10 mouse cellular contexts compared by ENCODE assay signal in genomic region chr8:120152636-120153035, GRCm38 (mm10). TPM values are rescaled to one million over a fixed set of nuclear protein-coding genes. Genes with fewer than 3 reads are reported as not detected.
DNase-seq lines count a peak whose midpoint lies in the region; ATAC-seq and TF ChIP-seq lines count a peak whose summit lies in the region.
"Had no signal": no experiment of that assay in that cellular context is flagged by ENCODE, and none has a peak within 500 bp of the region (broad histone marks: within the 10 kb centered on the region; RNA-seq: fewer than 3 reads in every experiment).

No protein-coding gene starts in this region.

- 47% methylated on average over 7 of the region's 7 CpGs for WGBS in midbrain, postnatal 0 days
- 68% methylated on average over 7 of the region's 7 CpGs for WGBS in midbrain, embryonic 13.5 days
- 61% methylated on average over 7 of the region's 7 CpGs for WGBS in limb, embryonic 10.5 days

- H3K27ac ChIP-seq in midbrain, postnatal 0 days (ENCODE audit: low read depth, low read length), result no peak overlapping the region
- no peak overlapping the region; the same call in 1 of the 2 replicates for H3K27ac ChIP-seq in midbrain, embryonic 13.5 days
- H3K27ac ChIP-seq in limb, embryonic 10.5 days, result peak overlapping the region; percentile 76

- peak; percentile 77 to 81 for DNase-seq in cerebellum, postnatal 10 days
- no peak for DNase-seq in cerebellum, adult 9-10 months
- DNase-seq in midbrain, postnatal 0 days (ENCODE audit: low spot score), result peak; percentile 51
- no peak for DNase-seq in limb, embryonic 10.5 days (ENCODE audit: low spot score)
- DNase-seq in adipocyte (ENCODE audit: low spot score), result no peak
- no peak for DNase-seq in kidney, postnatal 25 days

- no peak for ATAC-seq in midbrain, postnatal 0 days (ENCODE audit: low FRiP score)
- no peak for ATAC-seq in midbrain, embryonic 13.5 days

- no peak overlapping the region for H3K4me2 ChIP-seq in midbrain, postnatal 0 days (ENCODE audit: low read depth, low read length, poor library complexity, severe bottlenecking)
- no peak overlapping the region for H3K4me2 ChIP-seq in midbrain, embryonic 13.5 days (replicated peaks)

- H3K9me3 ChIP-seq in midbrain, postnatal 0 days (ENCODE audit: low read length), result no peaks in the 10 kb centered on the region
- H3K9me3 ChIP-seq in midbrain, embryonic 13.5 days, result no peaks in the 10 kb centered on the region
- no peaks in the 10 kb centered on the region for H3K9me3 ChIP-seq in limb, embryonic 10.5 days (replicated peaks)
- H3K9me3 ChIP-seq in megakaryocyte, embryonic 14.5 days, result no peaks in the 10 kb centered on the region

- peaks cover 42% of the 10 kb centered on the region for H3K36me3 ChIP-seq in midbrain, postnatal 0 days (ENCODE audit: insufficient read depth, low read length)
- peaks cover 25% of the 10 kb centered on the region for H3K36me3 ChIP-seq in midbrain, embryonic 13.5 days
- no peaks in the 10 kb centered on the region for H3K36me3 ChIP-seq in limb, embryonic 10.5 days
- H3K36me3 ChIP-seq in megakaryocyte, embryonic 14.5 days (replicated peaks; ENCODE audit: low read length), result peaks cover 25% of the 10 kb centered on the region

- TF ChIP-seq CTCF in midbrain, postnatal 0 days (IDR thresholded peaks at IDR 0.05), result no peak

- H3K9ac ChIP-seq in midbrain, postnatal 0 days (replicated peaks; ENCODE audit: low read length, poor library complexity, severe bottlenecking), result no peak overlapping the region
- H3K9ac ChIP-seq in midbrain, embryonic 13.5 days (replicated peaks), result no peak overlapping the region

- no peaks in the 10 kb centered on the region for H3K27me3 ChIP-seq in midbrain, postnatal 0 days (ENCODE audit: insufficient read depth, low read length)
- H3K27me3 ChIP-seq in midbrain, embryonic 13.5 days, result peaks cover 6% of the 10 kb centered on the region; the same call in 1 of the 2 replicates
- 0 out of 2 replicates have a peak, but pooled peaks cover 4% of the 10 kb centered on the region for H3K27me3 ChIP-seq in limb, embryonic 10.5 days (ENCODE audit: low read depth, poor library complexity, severe bottlenecking)
- H3K27me3 ChIP-seq in megakaryocyte, embryonic 14.5 days (replicated peaks), result peaks cover 51% of the 10 kb centered on the region

- H3K4me3 ChIP-seq in midbrain, postnatal 0 days (ENCODE audit: low read depth, low read length), result no peak overlapping the region
- no peak overlapping the region for H3K4me3 ChIP-seq in midbrain, embryonic 13.5 days (replicated peaks)
- H3K4me3 ChIP-seq in limb, embryonic 10.5 days, result no peak overlapping the region
- H3K4me3 ChIP-seq in megakaryocyte, embryonic 14.5 days (replicated peaks), result peak overlapping the region; percentile 80

- no peaks in the 10 kb centered on the region for H3K4me1 ChIP-seq in midbrain, postnatal 0 days (ENCODE audit: insufficient read depth, low read length)
- H3K4me1 ChIP-seq in midbrain, embryonic 13.5 days (replicated peaks), result peaks cover 21% of the 10 kb centered on the region
- peaks cover 65% of the 10 kb centered on the region for H3K4me1 ChIP-seq in limb, embryonic 10.5 days
- peaks cover 55% of the 10 kb centered on the region for H3K4me1 ChIP-seq in megakaryocyte, embryonic 14.5 days

RNA-seq across cellular contexts. Expression of gene Fam92b, which starts 24.6 kb away (rescaled TPM):
- total RNA-seq in midbrain, postnatal 0 days (2014; rRNA removed), result 1.0 and 2.0 TPM in 2 replicates
- polyA plus RNA-seq in midbrain, postnatal 0 days (2015; fragmentation: Nextera tagmentation; extraction: Ambion mirVana), result 1.7 and 2.4 TPM in 2 replicates
- polyA plus RNA-seq in midbrain, embryonic 13.5 days (2015; fragmentation: Nextera tagmentation; extraction: Ambion mirVana), result 2.3 and 2.4 TPM in 2 replicates
- 0.16 TPM in 1 of 2 replicates, not detected in the other for polyA plus RNA-seq in limb, embryonic 10.5 days (2016; fragmentation: Nextera tagmentation; extraction: Ambion mirVana)
- not detected in 2 replicates for polyA plus RNA-seq in megakaryocyte, embryonic 14.5 days (2012; ENCODE audit: insufficient read depth, low replicate concordance)
- total RNA-seq: CH12.LX had no signal
- polyA plus RNA-seq: spleen, adult 2 months had no signal

RNA-seq across cellular contexts. Expression of gene 6430548M08Rik, which starts 38.7 kb away (rescaled TPM):
- 69.7 and 71.1 TPM in 2 replicates for total RNA-seq in midbrain, postnatal 0 days (2014; rRNA removed)
- 38.3 and 40.5 TPM in 2 replicates for polyA plus RNA-seq in midbrain, postnatal 0 days (2015; fragmentation: Nextera tagmentation; extraction: Ambion mirVana)
- polyA plus RNA-seq in midbrain, embryonic 13.5 days (2015; fragmentation: Nextera tagmentation; extraction: Ambion mirVana), result 23.1 and 23.3 TPM in 2 replicates
- polyA plus RNA-seq in limb, embryonic 10.5 days (2016; fragmentation: Nextera tagmentation; extraction: Ambion mirVana), result 1.7 and 2.2 TPM in 2 replicates
- 2.4 and 4.1 TPM in 2 replicates for polyA plus RNA-seq in megakaryocyte, embryonic 14.5 days (2012; ENCODE audit: insufficient read depth, low replicate concordance)

RNA-seq across cellular contexts. Expression of gene Zdhhc7, which starts 51.4 kb away (rescaled TPM):
- total RNA-seq in midbrain, postnatal 0 days (2014; rRNA removed), result 34.1 and 40.8 TPM in 2 replicates
- polyA plus RNA-seq in midbrain, postnatal 0 days (2015; fragmentation: Nextera tagmentation; extraction: Ambion mirVana), result 23.9 and 24.6 TPM in 2 replicates
- 28.3 and 30.2 TPM in 2 replicates for polyA plus RNA-seq in midbrain, embryonic 13.5 days (2015; fragmentation: Nextera tagmentation; extraction: Ambion mirVana)
- polyA plus RNA-seq in limb, embryonic 10.5 days (2016; fragmentation: Nextera tagmentation; extraction: Ambion mirVana), result 32.4 and 34.8 TPM in 2 replicates
- 29.1 and 34.2 TPM in 2 replicates for polyA plus RNA-seq in megakaryocyte, embryonic 14.5 days (2012; ENCODE audit: insufficient read depth, low replicate concordance)

Comparison
In these comparisons a context has a peak if more than half of its experiments do, and no peak if none do; other contexts are left out.
1. DNase-seq: peak in cerebellum, postnatal 10 days (2 of 2) and midbrain, postnatal 0 days (single experiment); none in cerebellum, adult 9-10 months (single experiment), limb, embryonic 10.5 days (single experiment), adipocyte (single experiment) and kidney, postnatal 25 days (0 of 2).